Mouse (Mus musculus) brain, embryonic 14.5 days (tissue): ENCODE measurements around the gene Rab43.

Experiments
- CTCF ChIP-seq: fragments of 200-500 bp; IDR thresholded peaks from 2 replicates; pipeline ENCODE4 v1.5.1; 2012; ENCODE audit warnings: inconsistent platforms, mild to moderate bottlenecking, moderate library complexity, borderline replicate concordance; ENCODE audit not compliant: insufficient read depth, insufficient read length; ENCODE audit errors: extremely low read depth
- POLR2A ChIP-seq: fragments of 200-500 bp; IDR thresholded peaks from 2 replicates; pipeline ENCODE4 v1.6.1; 2012; ENCODE audit warnings: mild to moderate bottlenecking, inconsistent platforms, borderline replicate concordance; ENCODE audit not compliant: poor library complexity, insufficient read depth, insufficient read length, severe bottlenecking; ENCODE audit errors: extremely low read depth

GRCm38 (mm10) chr6:87780546-87781301 is 31.2 kb downstream of the Rab43 start:
- TF ChIP-seq POLR2A (no peak), CTCF (no peak)
